Comparison of ENCODE assay signal across 11 mouse cellular contexts in the genomic region with DNA sequence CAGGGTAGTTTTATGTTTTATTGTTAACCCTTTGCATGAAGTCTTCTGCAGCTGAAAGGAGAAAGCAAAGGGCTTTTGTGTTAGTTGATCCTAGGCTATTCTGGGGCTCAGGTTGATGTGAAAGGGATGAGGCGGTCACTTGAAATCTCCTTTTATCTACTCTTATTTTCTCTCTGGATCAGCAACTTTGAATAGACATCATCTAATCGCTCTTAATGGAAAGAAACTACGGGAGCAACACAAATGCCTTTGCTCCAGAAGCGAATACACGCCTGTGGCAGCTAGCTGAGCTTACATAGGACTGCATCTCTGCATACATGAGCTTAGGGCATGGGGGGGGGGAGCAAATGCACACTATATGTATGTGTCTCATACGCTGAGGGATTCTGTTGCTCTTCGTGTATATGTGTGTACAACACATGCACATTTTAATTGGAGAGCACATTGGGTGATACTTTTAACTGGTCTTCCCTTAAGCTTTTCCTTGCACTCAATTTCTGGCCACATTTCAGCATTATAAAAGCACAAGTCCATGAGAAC. TPM values are rescaled to one million over a fixed set of nuclear protein-coding genes. Genes with fewer than 3 reads are reported as not detected.
DNase-seq lines count a peak whose midpoint lies in the region; ATAC-seq lines count a peak whose summit lies in the region.
"Had no signal": no experiment of that assay in that cellular context is flagged by ENCODE, and none has a peak within 500 bp of the region (broad histone marks: within the 10 kb centered on the region; RNA-seq: fewer than 3 reads in every experiment).

No protein-coding gene starts in this region.

- no peaks in the 10 kb centered on the region for H3K9me3 ChIP-seq in forebrain, embryonic 10.5 days
- no peaks in the 10 kb centered on the region for H3K9me3 ChIP-seq in midbrain, embryonic 11.5 days (ENCODE audit: control insufficient read depth, low read length)
- H3K9me3 ChIP-seq: limb, embryonic 12.5 days had no signal

- peaks cover 99% of the 10 kb centered on the region for H3K4me1 ChIP-seq in forebrain, embryonic 10.5 days
- H3K4me1 ChIP-seq in midbrain, embryonic 11.5 days (ENCODE audit: control insufficient read depth, insufficient read depth, low read length) = peaks cover 51% of the 10 kb centered on the region

- H3K27me3 ChIP-seq in forebrain, embryonic 10.5 days (ENCODE audit: poor library complexity, severe bottlenecking) = peaks cover 91% of the 10 kb centered on the region
- 0 out of 2 replicates have a peak, but pooled peaks cover 2% of the 10 kb centered on the region for H3K27me3 ChIP-seq in midbrain, embryonic 11.5 days (ENCODE audit: control insufficient read depth, insufficient read depth, low read length)

- WGBS in forebrain, embryonic 10.5 days = 14% methylated on average over 7 of the region's 7 CpGs
- WGBS in midbrain, embryonic 11.5 days = 9% methylated on average over 7 of the region's 7 CpGs

- H3K4me2 ChIP-seq in midbrain, embryonic 11.5 days = peak overlapping the region; percentile 34
- H3K4me2 ChIP-seq: limb, embryonic 12.5 days had no signal

- peak overlapping the region; percentile 34 for H3K9ac ChIP-seq in midbrain, embryonic 11.5 days (ENCODE audit: low read length)
- H3K9ac ChIP-seq: limb, embryonic 12.5 days had no signal

- H3K36me3 ChIP-seq in forebrain, embryonic 10.5 days (replicated peaks) = no peaks in the 10 kb centered on the region
- no peaks in the 10 kb centered on the region for H3K36me3 ChIP-seq in midbrain, embryonic 11.5 days (ENCODE audit: control insufficient read depth, insufficient read depth, low read length)
- H3K36me3 ChIP-seq: limb, embryonic 12.5 days had no signal

- DNase-seq in retina, postnatal 1 day = peak; percentile 34
- no peak for DNase-seq in retina, embryonic 14.5 days (ENCODE audit: low spot score)
- no peak for DNase-seq in forebrain, embryonic 10.5 days (ENCODE audit: extremely low spot score, low spot score)
- peak; percentile 93 for DNase-seq in midbrain, embryonic 11.5 days (ENCODE audit: low spot score, missing footprints)
- DNase-seq in gastrocnemius, postnatal 10 days = no peak
- no peak for DNase-seq in urinary bladder, postnatal 10 days (ENCODE audit: low spot score)
- no peak for DNase-seq in left cerebral cortex, adult 18-20 months (ENCODE audit: low spot score in 2 of 2)
- DNase-seq: kidney, adult 18-20 months; lung, postnatal 10 days had no signal

- ATAC-seq in midbrain, embryonic 11.5 days (ENCODE audit: low FRiP score) = no peak

- peak overlapping the region; percentile 27; the same call in 1 of the 2 replicates for H3K4me3 ChIP-seq in forebrain, embryonic 10.5 days
- H3K4me3 ChIP-seq in midbrain, embryonic 11.5 days (ENCODE audit: low read depth, low read length) = no peak overlapping the region
- H3K4me3 ChIP-seq: limb, embryonic 12.5 days had no signal

- H3K27ac ChIP-seq in forebrain, embryonic 10.5 days = peak overlapping the region; percentile 86
- peak overlapping the region; percentile 54; the same call in 1 of the 2 replicates for H3K27ac ChIP-seq in midbrain, embryonic 11.5 days (ENCODE audit: low read depth, low read length)
- H3K27ac ChIP-seq: limb, embryonic 12.5 days had no signal

RNA-seq across cellular contexts. Expression of gene Nr2f1, which starts 7.4 kb away (rescaled TPM):
- polyA plus RNA-seq in forebrain, embryonic 10.5 days (2016; fragmentation: Nextera tagmentation; extraction: Ambion mirVana) = 64.9 and 66.1 TPM in 2 replicates
- 69.9 and 82.3 TPM in 2 replicates for polyA plus RNA-seq in midbrain, embryonic 11.5 days (2014; fragmentation: Nextera tagmentation; extraction: Ambion mirVana)
- total RNA-seq in gastrocnemius, postnatal 10 days (2021) = 1 to 10 TPM; 3.0 to 3.3 TPM
- 100 to 1,000 TPM; 113 to 124 TPM for total RNA-seq in left cerebral cortex, adult 18-20 months (2021)
- total RNA-seq: common myeloid progenitor, adult 5-6 weeks had no signal

Comparison
In these comparisons a context has a peak if more than half of its experiments do, and no peak if none do; other contexts are left out.
1. DNase-seq: peak in retina, postnatal 1 day (single experiment) and midbrain, embryonic 11.5 days (single experiment); none in retina, embryonic 14.5 days (single experiment), forebrain, embryonic 10.5 days (single experiment), gastrocnemius, postnatal 10 days (single experiment), urinary bladder, postnatal 10 days (single experiment) and left cerebral cortex, adult 18-20 months (0 of 2).
2. RNA of gene Nr2f1, which starts 7.4 kb away (total RNA-seq): 113 to 124 TPM in left cerebral cortex, adult 18-20 months; 3.0 to 3.3 TPM in gastrocnemius, postnatal 10 days; every median in the first group is over 10 times any median in the second.